Mouse (Mus musculus): ENCODE results near the gene Rims3.

The Rims3 gene

DNA sequence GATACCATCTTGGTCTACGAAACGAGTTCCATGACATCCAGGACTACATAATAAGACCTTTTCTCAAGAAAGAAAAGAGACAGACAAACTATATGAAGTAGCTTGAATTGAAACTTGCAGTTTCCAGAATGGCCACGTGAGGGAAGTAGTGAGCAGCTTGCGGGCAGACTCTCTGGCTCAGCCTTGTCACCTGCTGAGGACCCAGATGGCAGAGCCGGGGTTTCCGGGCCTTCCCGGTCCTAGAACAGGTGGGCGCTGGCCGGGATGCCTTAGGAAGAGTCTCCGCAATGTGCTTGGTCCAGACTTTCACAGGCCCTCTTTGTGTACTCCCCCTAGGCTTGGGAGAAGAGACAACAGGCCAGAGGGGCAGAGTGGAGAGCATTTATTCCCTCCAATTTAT, 3.7 kb upstream of the Rims3 start:
- DNase-seq = peak; percentile 62 to 72

DNA sequence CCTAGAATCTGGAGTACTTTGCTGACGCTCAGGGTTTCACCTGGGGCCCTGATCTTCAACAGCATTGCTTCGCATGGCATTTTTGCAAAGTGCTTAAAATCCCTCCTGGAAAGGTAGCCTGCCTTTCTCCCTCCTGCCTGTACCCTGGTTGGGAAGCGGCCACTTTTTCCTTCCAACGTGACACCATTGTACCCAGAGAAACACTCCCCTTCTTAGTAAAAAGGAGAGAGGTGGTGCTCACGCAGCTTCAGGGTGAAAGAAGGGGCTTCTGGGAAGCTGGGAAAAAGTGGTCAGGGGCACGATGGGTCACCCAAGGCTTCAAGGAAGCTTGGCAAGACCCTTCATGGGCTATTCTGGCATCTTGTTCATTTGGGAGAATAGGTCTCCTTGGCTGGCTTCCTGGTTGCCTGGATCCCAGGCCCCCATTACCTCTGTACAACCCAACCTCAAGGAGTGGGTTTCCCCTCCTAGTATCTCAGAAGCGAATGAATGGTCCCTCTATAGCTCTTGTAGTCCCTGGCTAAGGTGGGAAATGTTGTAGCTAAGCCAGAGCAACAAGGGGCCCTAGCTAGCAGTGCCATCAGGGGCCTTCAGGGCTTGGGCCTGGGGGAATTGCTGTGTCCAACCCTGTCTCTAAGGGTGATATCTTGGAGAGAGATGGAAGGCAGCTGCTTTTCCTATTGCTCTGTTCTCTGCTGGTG, 894 bp downstream of the Rims3 start:
- no peak for DNase-seq

DNA sequence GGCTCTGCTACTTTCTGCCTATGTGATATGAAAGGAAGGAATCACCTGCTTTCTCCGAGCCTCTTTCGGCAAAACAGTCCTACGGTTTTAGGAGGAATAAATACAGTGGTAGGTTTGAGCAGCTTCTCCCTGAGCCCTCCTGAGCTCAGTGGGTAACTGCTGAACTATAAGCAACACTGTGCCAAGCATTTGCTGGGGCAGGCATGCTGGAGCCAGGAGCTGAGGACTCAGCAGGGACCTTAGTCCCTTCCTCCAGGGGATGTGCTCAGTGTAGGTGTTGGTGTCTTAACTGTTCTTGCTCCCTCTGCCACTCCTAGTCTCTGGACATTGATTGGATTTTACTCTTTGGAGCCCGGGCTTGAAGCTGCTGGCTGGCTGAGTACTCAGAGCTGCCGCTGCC, 1.8 kb downstream of the Rims3 start:
- DNase-seq = no peak

DNA sequence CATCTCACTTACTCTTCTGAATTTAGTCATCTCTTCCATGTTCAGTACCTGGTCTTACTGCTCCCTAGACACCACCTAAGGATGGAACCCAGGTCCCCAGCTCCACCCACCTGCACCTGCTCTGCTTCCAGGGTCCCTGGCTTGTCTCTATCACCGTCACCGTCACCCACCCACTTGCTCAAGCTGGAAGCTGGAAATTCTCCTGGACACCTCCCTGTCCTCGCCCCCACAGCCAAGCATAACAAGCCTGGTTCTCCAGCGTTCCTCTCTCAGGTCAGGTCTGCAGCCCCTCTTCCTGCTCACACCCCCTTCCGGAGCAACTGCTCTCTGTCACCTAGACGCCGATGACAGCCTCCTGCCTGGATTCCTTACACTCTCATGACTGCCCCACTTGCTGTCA, 5.2 kb downstream of the Rims3 start:
- DNase-seq = no peak

DNA sequence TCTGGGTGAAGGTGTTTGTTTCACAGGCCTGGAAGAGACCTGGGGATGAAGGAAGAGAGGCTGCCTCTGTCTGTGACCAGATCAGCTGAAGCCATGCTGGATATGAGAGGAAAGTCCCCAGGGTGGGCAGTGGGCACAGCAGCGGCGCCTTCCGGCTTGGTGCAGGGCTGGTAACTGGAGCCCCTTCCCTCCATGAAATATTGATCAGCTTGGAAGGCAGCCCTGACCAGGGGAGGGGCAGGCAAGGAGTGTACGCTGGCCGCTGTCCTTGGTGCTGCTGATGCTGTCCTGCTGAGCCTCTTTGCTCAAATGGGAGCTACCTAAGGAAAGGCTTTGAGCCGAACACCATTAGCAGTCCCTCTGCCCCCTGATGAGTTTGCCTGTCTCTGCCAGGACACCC, 11.6 kb downstream of the Rims3 start:
- no peak for DNase-seq

DNA sequence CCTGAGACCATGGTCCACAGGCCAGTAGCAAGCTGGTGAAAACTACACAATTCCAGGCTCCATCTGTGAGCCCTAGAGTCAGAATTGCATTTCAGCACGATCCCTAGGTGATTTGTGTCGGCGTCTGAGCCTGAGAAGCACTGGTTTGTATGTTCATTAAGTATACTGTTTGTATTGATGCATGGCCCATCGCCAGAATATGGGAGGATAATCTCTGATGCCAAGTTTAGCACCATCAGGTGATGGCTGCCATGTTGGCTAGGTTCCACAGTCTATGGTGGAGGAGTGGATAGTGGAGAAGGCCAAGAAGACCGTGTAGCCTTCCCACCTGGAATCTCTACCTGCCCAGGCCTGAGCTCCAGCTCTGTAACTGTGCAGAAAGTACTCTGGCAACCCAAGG, 13.6 kb downstream of the Rims3 start:
- no peak for DNase-seq

DNA sequence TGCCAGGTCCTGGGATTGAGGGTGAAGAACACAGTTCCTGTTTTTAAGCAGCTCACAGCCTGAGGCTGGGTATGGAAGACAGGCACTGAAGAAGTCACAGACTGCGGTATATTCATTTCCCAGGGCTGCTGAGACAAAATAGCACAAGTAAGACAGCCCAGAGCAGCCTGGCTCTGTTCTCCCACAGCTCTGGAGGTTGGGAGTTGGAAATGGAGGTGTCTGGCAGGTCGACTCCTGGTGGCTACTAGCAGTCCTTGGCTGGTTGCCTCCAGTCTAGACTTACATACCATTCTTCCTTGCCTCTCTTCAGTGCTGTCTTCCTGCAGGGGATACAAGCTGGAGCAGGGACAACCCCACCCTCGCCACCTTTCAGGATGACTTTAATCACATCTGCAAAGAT, 14.4 kb downstream of the Rims3 start:
- no peak for DNase-seq

DNA sequence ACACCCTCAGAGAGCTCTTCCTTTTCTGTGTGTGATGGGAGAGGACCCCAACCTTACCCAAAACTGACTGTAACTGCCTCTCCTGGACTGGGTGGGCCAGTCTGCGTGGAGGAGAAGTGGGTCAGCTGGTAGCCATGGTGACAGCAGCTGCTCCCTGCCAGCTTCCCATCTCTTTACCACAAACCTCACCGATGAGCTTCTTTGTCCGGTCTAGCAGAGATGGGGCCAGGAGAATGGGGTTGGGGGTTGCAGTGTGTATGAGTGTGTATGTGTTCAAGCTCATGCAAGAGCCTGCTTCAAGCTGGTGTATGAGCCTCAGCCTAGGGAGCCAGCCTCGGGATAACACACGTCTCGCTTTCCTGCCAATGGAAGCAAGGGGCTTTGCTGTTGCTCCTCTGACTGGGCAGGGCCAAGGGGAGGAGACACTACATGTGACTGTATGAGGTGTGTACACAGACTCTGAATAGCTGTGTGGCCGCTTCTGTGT, 15.7 kb downstream of the Rims3 start:
- DNase-seq = no peak

DNA sequence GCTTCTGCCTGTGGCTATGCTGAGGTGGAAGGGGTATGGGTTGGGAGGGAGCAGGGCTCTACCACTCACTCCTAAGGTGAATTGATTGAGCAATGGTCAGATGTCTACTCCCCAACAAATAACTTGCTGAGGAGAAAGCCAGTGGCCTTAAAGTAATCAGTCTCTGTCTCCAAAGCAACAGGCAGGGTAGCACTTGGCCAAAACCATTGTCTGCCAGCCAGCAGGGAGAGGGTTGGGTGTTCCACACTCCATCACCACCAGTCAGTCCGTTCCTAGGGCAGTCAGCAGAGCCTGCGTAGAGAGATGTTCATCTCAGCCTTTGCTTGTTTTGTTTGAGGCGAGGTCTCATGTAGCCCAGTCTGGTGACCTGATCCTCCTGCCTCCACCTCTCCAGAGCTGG, 21.3 kb downstream of the Rims3 start:
- DNase-seq = no peak

DNA sequence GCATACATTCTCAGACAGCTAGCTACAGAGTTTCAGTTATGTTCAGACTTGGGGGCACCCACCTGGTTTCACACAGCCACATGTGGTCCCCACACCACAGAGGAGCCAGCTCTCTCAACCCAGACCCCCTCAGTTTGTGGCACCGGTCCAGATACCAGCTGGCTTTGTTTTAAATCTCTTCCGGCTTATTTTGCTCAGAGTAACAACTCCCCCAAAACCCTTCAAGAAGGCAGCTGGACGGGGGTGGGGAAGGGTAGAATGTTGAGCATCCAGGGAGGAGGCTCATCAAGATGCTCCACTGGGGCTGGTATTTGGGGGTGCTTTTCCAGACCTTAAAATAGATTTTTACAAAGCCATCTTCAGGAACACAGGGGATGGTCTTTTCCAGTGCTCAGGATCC, 24.1 kb downstream of the Rims3 start:
- no peak for DNase-seq

DNA sequence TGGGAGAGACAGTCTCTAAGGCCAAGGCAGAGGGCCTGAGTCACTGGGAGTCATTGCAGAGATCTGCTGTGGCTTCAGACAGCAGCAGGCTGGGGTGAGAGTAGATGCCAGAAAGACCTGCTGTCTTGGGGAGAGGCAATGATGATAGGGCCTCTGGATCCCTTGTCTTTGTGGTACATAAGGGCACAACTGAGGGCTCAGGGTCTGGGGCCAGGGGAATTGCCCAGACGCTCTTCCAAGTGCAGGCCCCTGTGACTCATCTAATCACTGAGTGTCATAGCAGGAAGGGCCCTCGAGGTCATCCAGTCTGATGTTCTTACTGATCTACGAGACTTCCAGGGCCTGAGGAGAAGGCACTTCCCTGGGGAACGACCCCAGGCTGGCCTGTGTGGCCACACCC, 24.8 kb downstream of the Rims3 start:
- no peak for DNase-seq

DNA sequence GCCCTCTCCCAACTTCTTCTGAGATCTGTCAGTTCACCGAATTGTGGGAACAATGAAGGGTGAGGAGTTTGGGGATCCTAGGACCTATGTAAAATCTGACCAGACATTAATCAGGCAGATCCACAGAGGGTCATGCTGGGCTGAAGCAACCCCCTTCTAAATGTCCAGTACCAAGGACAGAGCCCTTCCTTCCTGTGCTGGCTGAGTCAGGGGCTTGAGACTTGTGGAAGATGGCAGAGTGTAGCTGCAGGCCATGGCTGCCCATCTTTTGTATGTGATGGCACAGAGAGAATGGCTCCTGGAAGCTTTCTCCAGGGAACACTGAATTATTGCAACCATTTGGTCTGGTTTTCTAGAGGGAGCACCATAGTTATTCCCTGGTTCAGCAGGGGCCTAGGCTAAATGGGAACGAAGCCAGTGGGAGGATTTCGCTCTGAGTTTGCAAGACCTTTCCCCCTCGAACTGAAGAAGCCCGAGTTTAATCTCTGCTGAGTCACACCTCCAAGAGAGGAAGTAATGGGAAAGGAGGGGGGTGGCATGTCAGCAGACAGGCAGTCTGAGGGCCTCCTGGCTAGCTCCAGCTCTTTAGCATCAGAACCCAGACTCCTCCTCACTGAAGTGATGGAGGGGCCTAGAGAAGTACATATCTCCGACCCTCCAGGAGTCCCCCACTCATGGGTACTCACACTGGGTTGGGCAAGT, 26.3 kb downstream of the Rims3 start:
- no peak for DNase-seq

DNA sequence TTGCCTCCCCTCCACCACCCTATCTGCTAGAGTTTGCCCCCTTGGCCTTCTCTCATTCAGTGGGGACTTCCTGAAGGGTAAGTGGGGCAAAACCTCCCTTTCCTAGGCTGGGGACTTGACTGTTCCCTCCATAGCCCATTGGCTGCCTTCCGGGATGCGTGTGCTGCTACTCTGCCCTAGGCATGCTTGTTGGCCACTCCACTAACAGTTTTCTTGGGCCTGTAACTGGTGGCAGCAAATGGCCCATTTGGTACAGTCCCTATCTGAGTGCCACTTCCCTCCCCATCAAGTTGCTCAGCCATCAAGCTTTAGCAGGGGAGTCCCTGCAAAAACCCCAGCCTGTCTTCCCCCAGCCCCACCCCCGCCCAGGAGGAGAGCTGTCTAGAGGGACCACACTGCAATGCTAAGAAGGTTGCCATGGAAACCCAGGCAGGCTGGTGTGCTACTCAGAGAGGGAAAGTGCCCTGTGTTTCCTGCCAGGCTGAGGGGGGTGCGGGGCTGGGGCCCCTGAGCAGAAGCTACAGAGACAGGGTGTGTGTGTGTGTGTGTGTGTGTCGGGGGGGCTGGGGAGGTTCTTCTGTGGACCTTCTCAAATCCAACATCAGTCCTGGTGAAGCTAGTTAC, 27.5 kb downstream of the Rims3 start:
- DNase-seq = peak; percentile 47 to 71

DNA sequence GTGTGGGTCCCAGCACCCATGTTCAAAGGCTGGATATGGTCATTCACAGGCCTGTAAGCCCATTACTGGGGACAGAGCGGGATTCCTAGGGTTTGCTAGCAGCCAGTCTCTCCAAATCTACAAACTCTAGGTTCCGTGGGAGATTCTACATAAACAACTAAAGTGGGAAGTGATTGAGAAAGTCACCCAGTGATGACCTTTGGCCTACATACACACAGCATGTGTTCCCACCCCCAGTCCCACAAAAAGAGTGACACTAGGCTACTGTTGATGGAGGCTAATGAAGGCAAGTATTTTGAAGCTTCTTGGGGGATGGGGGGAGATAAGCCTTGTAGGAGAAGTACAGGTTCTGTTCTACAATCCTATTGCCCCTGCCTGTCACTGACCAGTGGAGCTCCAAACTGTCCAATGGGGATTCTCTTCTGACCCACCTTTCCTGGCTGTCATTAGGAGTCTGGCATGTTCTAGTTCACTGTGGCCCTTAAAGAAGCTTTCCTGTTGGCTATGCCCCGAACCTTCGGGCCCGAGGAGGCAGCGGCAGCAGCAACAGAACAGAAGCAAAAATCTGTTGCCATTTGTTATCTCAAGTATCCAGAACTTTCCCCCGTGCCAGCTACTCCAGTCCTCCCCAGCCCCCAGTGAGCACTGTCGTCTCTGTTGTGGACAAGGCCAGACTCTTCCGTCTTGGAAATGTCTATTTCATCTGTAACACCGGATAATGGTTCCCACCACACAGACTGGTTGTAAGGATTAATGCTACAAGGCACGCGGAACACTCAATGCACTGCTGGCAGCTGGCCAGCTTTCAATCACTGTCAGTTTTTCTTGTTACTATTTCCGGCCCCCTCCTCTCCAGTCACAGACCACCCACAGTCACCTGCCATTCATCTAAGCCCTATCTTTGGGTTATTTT, 30.8 kb downstream of the Rims3 start:
- no peak for DNase-seq

DNA sequence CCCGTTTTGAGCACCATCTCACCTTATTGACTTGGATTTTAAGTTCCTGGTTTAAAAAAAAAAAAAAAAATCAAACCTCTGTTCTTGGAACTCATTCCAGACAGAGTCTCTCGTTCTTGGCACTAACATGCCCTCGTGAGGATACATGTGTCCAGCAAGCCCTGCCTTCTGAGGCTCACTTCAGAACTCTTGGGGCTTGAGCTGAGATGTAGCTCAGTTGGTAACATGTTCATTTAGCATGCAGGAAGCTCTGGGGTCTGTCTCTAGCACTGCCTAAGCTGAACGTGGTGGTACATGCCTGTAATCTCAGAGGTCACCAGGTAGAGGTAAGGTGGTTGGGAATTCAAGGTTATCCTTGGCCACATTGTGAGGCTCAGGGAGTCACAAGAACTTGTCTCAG, 31.5 kb downstream of the Rims3 start:
- no peak for DNase-seq

DNA sequence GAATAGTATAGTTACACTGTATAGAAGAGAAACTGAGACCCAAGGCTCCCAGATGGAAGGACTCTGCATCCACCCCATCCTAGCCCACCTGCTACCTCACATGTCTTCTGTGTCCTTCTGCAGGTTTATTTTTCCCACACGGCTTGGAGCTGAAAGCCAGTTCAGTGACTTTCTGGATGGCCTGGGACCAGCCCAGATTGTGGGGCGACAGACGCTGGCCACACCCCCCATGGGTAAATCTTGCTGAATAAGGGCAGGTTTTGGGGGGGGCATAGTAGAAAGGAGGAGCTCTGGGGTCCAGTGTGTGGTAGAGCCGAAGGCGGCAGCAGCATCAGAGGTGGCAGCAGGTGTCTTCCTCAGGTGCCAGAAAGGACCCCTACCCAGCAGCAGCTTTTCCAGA, 32.2 kb downstream of the Rims3 start:
- DNase-seq = no peak

DNA sequence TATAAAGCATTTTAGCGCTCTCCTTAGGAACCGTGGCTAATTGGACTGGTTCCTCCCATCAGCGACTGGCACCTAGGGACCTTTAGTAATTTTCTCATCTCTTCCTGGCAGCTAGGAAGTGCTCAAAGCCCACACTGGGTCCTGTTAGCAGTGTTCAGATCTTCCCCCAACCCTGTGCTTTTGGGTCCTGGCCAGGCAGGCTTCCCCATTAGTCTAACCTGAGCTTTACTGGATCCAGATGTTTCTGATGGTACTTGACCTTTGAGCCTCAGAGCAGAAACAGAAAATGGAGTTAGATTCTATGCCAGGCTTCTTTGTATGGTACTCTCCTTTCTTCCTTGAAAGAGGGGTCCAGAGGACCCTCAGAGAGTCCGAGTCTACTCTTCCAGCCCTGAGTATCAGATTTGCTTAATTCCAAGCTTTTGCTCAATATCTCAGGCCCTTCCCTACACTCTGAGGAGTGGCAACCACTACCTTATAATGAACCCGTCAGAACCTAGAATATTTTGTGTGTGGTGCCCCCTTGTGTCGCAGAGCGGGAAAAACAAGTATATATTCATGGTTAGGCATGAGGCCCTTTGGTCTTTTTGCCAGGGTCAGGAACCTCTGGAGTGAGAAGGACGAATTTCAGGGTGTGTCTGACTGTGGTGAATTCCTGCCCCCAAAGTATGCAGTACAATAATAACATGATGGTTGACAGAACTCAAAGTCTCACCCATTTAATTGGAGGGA, 32.9 kb downstream of the Rims3 start:
- DNase-seq = peak; percentile 33 to 48

DNA sequence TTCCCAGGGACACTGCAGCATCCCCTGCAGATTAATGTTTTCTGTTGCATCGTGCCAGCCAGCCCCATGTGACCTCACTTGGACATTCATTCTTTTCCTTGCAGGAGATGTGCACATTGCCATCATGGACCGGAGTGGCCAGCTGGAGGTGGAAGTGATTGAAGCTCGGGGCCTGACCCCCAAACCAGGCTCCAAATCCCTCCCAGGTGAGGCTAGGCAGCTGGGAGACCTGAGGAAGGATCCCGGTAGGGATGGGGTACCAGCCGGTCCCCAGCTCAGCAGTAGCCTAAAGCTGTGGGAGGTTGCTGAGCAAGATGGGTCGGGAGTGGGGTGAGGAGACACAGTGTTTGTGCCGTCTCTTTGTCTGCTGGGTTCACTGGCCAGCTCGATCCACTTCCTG, 34.3 kb downstream of the Rims3 start:
- no peak for DNase-seq

DNA sequence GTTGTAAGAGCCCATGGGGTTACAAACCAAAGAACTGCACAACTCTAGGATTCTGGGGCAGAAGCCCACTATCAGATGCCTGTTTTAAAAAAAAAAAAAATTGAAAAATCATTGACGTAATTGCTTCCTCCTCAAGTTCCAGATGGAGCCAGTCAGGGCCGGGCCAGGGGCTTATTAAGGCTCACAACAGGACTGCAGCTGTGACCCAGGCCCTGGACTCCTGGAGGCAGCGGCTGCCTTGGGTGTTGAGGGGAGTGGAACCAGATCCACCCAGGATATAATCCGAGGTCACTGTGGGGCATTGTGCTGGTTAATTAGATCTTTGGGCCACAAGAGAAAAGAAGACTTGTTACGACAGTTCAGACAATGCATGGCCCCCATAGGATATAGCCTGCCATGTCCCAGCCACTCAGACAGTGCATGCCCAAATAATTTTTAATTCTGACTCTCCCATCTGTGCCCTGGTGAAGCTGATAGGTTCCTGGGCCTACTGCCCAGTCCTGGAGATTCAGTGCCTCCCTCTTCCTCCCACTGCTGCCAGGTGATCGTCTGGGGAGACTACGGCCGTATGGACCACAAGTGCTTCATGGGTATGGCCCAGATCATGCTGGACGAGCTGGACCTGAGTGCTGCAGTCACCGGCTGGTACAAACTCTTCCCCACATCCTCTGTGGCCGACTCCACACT, 36.3 kb downstream of the Rims3 start:
- no peak for DNase-seq

DNA sequence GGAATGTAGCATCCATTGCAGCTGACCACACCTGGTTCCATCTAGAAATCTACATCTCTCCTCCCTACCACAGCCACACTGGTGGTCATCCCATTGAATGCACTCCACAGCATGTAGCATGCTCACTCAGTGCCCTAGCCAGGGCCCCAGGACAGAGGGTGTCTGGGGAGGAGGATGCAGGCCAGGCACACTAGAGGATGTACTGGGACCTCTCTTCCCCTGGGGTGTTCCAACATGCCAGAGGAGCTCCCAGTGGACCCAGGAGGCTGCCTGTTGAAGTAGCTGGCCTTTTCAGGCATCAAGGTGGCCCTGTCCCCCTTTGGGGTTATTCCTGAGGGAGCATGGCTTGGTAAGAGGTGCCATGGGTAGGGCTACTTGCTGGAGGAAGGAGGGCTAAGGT, 37.3 kb downstream of the Rims3 start:
- DNase-seq = no peak

DNA sequence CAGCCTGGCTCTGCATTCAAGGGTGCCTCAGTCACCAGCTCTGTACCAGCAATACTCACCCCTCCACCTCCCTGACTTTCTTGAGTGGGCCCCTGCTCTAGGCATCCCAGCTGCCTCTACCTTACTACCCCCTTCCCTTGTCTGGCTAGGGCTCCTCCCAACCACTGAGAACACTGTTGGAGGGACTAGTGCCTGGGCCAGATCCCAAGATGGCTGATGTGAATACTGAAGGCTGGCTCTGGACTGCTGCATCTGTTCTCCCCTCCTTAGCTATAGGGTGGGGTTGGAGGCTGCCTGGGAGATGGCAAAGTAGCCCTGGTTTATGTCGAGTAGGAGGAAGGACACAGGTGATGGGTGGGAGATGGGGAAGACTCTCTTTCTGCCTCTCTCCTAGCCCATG, 37.9 kb downstream of the Rims3 start:
- DNase-seq = no peak
